Mouse (Mus musculus) heart, embryonic 10.5 days (tissue): ENCODE results near the gene Rab5c. TPM values are rescaled to one million over a fixed set of nuclear protein-coding genes. Genes with fewer than 3 reads are reported as not detected.
A peak's percentile ranks its signal among the peaks of the same experiment; 100 is the strongest.

Experiments used
- DNase-seq: peaks from one replicate; pipeline ENCODE4 v3.0.0-alpha.2; 2017; ENCODE audit warnings: low spot score
- H3K27ac ChIP-seq: fragments of 300-500 bp; sonication (generic); 2 replicates; pipeline ENCODE4 v1.5.1; 2016; ENCODE audit warnings: mild to moderate bottlenecking
- H3K27me3 ChIP-seq: fragments of 300-500 bp; sonication (generic); 2 replicates; pipeline ENCODE4 v1.6.1; 2016; ENCODE audit warnings: mild to moderate bottlenecking; ENCODE audit not compliant: poor library complexity, insufficient read depth, severe bottlenecking
- H3K36me3 ChIP-seq: fragments of 300-500 bp; sonication (generic); 2 replicates; pipeline ENCODE4 v1.6.1; 2016; ENCODE audit warnings: mild to moderate bottlenecking, moderate library complexity
- H3K4me1 ChIP-seq: fragments of 300-500 bp; sonication (generic); 2 replicates; pipeline ENCODE4 v1.6.1; 2016; ENCODE audit warnings: mild to moderate bottlenecking
- H3K4me3 ChIP-seq: fragments of 300-500 bp; sonication (generic); 2 replicates; pipeline ENCODE4 v1.5.1; 2016; ENCODE audit warnings: mild to moderate bottlenecking, moderate library complexity
- H3K9me3 ChIP-seq: fragments of 300-500 bp; sonication (generic); 2 replicates; pipeline ENCODE4 v1.6.1; 2016; ENCODE audit warnings: mild to moderate bottlenecking, moderate library complexity
- WGBS: fragments of 180-500 bp; shearing (Covaris S2); methylation state at CpG from one replicate; pipeline ENCODE4 v1.1.7; 2016; 5-methylcytosine and 5-hydroxymethylcytosine counted together
- polyA plus RNA-seq: library from polyadenylated mRNA; unstranded; fragments of >200 nt; fragmentation: Nextera tagmentation; extraction: Ambion mirVana; gene quantifications from 2 replicates; pipeline ENCODE4 v1.2.1, GENCODE M21; 2016

Gene Rab5c
- polyA plus RNA-seq, 1 experiment from 2014 or later: 13.9 TPM

DNA sequence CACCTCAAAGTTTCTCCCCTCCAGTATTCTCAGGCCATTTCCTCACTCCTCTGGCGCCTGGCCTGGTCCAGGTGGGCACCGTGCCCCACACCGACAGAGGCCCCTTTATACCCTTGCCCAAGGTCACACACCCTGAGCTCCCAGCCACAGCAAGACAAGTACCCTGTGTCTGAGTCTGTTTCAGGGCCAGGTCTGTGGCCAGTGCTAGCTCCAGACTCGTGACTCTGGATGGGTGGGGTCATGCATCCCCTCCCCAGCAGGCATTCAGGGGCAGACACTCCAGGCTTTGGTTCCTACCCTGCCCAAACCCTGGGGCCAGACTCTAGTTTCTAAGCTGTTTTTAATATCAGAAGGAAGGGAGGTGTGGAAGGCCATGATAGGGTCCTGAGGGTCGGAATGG, 56.2 kb downstream of the Rab5c start:
- 70% methylated on average over 5 of the region's 5 CpGs for WGBS
- H3K36me3 ChIP-seq: no peaks in the 10 kb centered on the region

DNA sequence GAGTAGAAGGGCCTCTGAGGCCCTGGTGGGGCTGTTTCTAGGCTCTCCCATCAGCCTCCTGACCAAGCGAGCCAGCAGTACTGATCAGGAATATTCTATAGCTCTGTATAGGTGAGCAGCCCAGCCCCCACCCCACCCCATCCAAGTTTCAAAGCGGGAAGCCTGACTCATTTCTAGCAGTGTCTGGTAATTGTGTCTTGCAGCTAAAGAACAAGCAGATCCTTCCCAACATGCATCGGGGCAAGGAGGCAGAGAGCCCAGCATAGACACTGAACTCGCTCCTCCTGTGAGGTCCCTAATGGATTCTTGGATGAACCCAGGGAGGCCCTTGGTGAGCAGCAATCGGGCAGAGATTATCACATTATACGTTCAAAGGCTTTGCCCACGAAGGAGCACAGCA, 60.2 kb downstream of the Rab5c start:
- WGBS: 44% methylated on average over 7 of the region's 7 CpGs
- peaks cover 23% of the 10 kb centered on the region for H3K4me1 ChIP-seq
- peaks cover 49% of the 10 kb centered on the region for H3K27me3 ChIP-seq
- no peak for DNase-seq
- no peaks in the 10 kb centered on the region for H3K9me3 ChIP-seq
- no peak overlapping the region for H3K4me3 ChIP-seq
- H3K27ac ChIP-seq: 0 out of 2 replicates have a peak overlapping the region, but pooled peaks have one; percentile 36
- H3K36me3 ChIP-seq: no peaks in the 10 kb centered on the region

More for the DNA sequence above, 56.2 kb downstream of the Rab5c start:
- H3K4me3 ChIP-seq: no peak overlapping the region
- H3K27me3 ChIP-seq: peaks cover 20% of the 10 kb centered on the region
- H3K27ac ChIP-seq: peak overlapping the region; percentile 37; the same call in 1 of the 2 replicates
- peaks cover 16% of the 10 kb centered on the region; the same call in 1 of the 2 replicates for H3K4me1 ChIP-seq
- H3K9me3 ChIP-seq: no peaks in the 10 kb centered on the region
- DNase-seq: no peak

DNA sequence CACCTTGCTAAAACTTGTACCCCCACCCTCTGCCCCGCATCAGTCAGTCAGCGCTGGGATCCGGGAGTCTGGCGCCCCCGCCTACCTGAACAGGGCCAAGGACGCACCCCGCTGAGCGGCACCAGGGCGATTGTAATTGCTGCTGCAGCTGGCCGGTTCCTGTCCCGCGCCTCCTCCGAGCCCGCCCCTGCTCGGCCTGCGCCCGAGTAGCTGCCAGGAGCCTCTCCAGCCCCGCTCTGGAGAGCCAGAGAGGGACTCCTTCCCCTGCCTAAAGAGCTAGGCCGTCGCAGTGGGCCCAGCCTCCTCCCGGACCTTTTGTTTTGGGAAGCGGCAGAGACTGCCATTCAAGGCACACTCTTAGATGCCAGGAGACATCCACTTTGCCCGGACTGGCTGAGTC, 64.8 kb downstream of the Rab5c start:
- Histone ChIP-seq H3K36me3 (no peaks in the 10 kb centered on the region), H3K9me3 (no peaks in the 10 kb centered on the region), H3K27ac (peak overlapping the region; percentile 67), H3K4me3 (peak overlapping the region; percentile 40), H3K27me3 (peaks cover 46% of the 10 kb centered on the region), H3K4me1 (peaks cover 28% of the 10 kb centered on the region)
- no peak for DNase-seq
- WGBS: 4% methylated on average over 23 of the region's 23 CpGs

DNA sequence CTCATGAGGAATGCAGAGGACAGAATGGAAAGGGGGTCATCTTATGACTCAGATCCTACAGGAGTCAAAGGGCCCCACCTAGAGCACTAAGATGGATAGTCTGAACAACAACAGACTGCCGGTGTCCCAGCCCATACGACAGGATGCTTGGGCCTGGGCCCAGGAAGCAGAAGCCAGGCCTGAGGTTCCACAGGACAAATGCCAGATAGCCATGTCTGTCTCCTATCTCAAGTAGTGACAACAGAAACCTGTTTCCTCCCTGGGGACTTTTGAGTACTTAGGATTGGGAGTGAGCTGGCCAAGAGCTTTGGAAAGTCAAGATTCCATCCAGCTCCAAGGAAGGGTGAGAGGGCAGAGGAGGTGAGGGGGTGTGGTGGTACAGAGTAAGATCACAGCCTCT, 66.1 kb downstream of the Rab5c start:
- H3K36me3 ChIP-seq: no peaks in the 10 kb centered on the region
- H3K4me1 ChIP-seq: peaks cover 17% of the 10 kb centered on the region
- no peak overlapping the region for H3K27ac ChIP-seq
- 26% methylated on average over 2 of the region's 2 CpGs for WGBS
- no peak overlapping the region for H3K4me3 ChIP-seq
- H3K9me3 ChIP-seq: no peaks in the 10 kb centered on the region
- peaks cover 38% of the 10 kb centered on the region for H3K27me3 ChIP-seq
- DNase-seq: no peak

DNA sequence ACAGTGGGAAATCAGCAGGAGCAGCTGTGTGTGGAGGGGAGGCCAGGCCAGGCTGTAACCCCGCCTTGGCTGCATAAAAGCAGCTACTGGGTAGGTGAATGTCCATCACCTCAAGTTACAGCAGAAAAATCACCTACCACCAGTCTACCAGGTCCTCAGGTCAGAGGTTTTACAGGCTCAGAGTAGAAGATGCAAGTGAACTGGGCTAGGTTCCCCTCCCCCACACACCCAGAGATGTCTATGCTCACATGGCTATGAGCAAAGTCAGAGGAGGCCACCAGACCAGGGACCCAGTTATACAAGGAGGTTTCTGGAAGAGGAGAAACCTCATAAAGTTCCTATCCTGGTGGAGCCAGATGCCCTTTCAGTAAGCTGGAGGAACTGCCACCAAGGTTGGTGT, 67.0 kb downstream of the Rab5c start:
- Histone ChIP-seq H3K9me3 (no peaks in the 10 kb centered on the region), H3K4me1 (peaks cover 17% of the 10 kb centered on the region), H3K27me3 (peaks cover 38% of the 10 kb centered on the region), H3K27ac (no peak overlapping the region), H3K36me3 (no peaks in the 10 kb centered on the region), H3K4me3 (no peak overlapping the region)
- 74% methylated on average over 1 of the region's 1 CpGs for WGBS
- no peak for DNase-seq

Other genes with a start within 250 kb of the Rab5c start
- gene Acly, start 210.2 kb downstream of the Rab5c start, polyA plus RNA-seq: 127 and 139 TPM in 2 replicates
- gene Ttc25, start 192.6 kb downstream of the Rab5c start, polyA plus RNA-seq: 0.59 and 0.75 TPM in 2 replicates
- 16.3 and 20.0 TPM in 2 replicates for gene Cnp, start 163.3 kb downstream of the Rab5c start, polyA plus RNA-seq
- 67.4 and 67.9 TPM in 2 replicates for gene Nkiras2, start 119.0 kb downstream of the Rab5c start, polyA plus RNA-seq
- gene Dnajc7, start 118.0 kb downstream of the Rab5c start, polyA plus RNA-seq: 194 and 211 TPM in 2 replicates
- gene Zfp385c, start 45.8 kb downstream of the Rab5c start, polyA plus RNA-seq: 0.23 and 0.27 TPM in 2 replicates
- gene Dhx58, start 33.9 kb downstream of the Rab5c start, polyA plus RNA-seq: 1.1 and 2.4 TPM in 2 replicates
- gene Kat2a, start 25.8 kb downstream of the Rab5c start, polyA plus RNA-seq: 52.0 and 59.8 TPM in 2 replicates
- gene Hspb9, start 24.4 kb downstream of the Rab5c start, polyA plus RNA-seq: 0.19 and 0.34 TPM in 2 replicates
- gene Kcnh4, start 21.7 kb upstream of the Rab5c start, polyA plus RNA-seq: not detected in 2 replicates
- gene Hcrt, start 24.7 kb upstream of the Rab5c start, polyA plus RNA-seq: not detected in 2 replicates
- gene Ghdc, start 32.7 kb upstream of the Rab5c start, polyA plus RNA-seq: 4.8 and 6.3 TPM in 2 replicates
- 25.7 and 30.1 TPM in 2 replicates for gene Stat5b, start 112.5 kb upstream of the Rab5c start, polyA plus RNA-seq
- 6.2 and 6.6 TPM in 2 replicates for gene Stat5a, start 121.1 kb upstream of the Rab5c start, polyA plus RNA-seq
- 33.7 and 41.5 TPM in 2 replicates for gene Stat3, start 201.3 kb upstream of the Rab5c start, polyA plus RNA-seq
- 139 and 252 TPM in 2 replicates for gene Cavin1, start 232.7 kb upstream of the Rab5c start, polyA plus RNA-seq